Mouse (Mus musculus) stomach, postnatal 0 days (tissue): ENCODE measurements around the gene St7.

Experiments used
- CTCF ChIP-seq: IDR thresholded peaks from 2 replicates; pipeline ENCODE4 v1.5.1; 2016; ENCODE audit warnings: antibody characterized with exemption, low read depth, mild to moderate bottlenecking, moderate library complexity
- EP300 ChIP-seq: optimal IDR thresholded peaks from 2 replicates; pipeline ENCODE3; 2016; ENCODE audit warnings: antibody characterized with exemption

DNA sequence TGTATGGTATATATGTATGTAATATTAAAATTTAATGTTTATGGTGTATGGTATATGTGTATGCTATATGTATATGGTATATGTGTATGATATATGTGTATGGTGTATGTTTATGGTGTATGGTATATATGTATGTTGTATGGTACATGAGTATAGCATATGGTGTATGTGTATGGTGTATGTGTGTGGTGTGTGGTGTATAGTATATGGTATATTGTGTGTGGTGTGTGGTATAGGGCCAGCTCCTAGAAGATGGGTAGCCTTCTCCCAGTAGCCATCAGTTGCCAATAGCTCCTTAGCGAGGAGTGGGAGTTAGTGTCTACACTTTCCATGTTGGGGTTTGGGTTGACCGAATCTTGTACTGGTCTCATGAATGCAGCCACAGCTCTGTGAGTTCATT, 162.9 kb downstream of the St7 start:
- TF ChIP-seq CTCF (no peak), EP300 (no peak)
